Mouse (Mus musculus) CH12.LX (cell line): ENCODE data around the gene Babam2.

Source experiments
- CHD1 ChIP-seq: IDR thresholded peaks from 2 replicates; pipeline ENCODE4 v1.6.1; 2012; ENCODE audit warnings: low read depth, low read length, improper control_type of control experiment, inconsistent platforms
- CHD2 ChIP-seq: IDR thresholded peaks from 2 replicates; pipeline ENCODE4 v1.6.1; 2011; ENCODE audit warnings: low read length, improper control_type of control experiment
- CTCF ChIP-seq, 2 experiments: IDR thresholded peaks in 1 of 2; conservative IDR thresholded peaks in 1 of 2; 2 replicates each; pipeline ENCODE4 v1.5.1; 2011 to 2012; ENCODE audit warnings: low read depth in 2 of 2, low read length in 2 of 2, improper control_type of control experiment in 1 of 2, inconsistent platforms in 1 of 2, mild to moderate bottlenecking in 1 of 2, moderate library complexity in 1 of 2
- ELF1 ChIP-seq: IDR thresholded peaks from 2 replicates; pipeline ENCODE4 v1.6.1; 2014; ENCODE audit warnings: low read depth, mild to moderate bottlenecking, inconsistent platforms, low read length, improper control_type of control experiment
- ETS1 ChIP-seq: conservative IDR thresholded peaks from 2 replicates; pipeline ENCODE4 v1.6.1; 2012; ENCODE audit warnings: low read depth, mild to moderate bottlenecking, inconsistent platforms, low read length, improper control_type of control experiment, moderate library complexity
- HCFC1 ChIP-seq: IDR thresholded peaks from 2 replicates; pipeline ENCODE4 v1.6.1; 2012; ENCODE audit warnings: low read depth, mild to moderate bottlenecking, inconsistent platforms, low read length, improper control_type of control experiment
- MAX ChIP-seq: IDR thresholded peaks from 2 replicates; pipeline ENCODE4 v1.6.1; 2011; ENCODE audit warnings: low read length, improper control_type of control experiment
- UBTF ChIP-seq: IDR thresholded peaks from 2 replicates; pipeline ENCODE4 v1.6.1; 2012; ENCODE audit warnings: low read depth, mild to moderate bottlenecking, inconsistent platforms, low read length, improper control_type of control experiment, moderate library complexity
- ZC3H11A ChIP-seq: IDR thresholded peaks from 2 replicates; pipeline ENCODE4 v1.6.1; 2012; ENCODE audit warnings: low read depth, mild to moderate bottlenecking, inconsistent platforms, low read length, improper control_type of control experiment
- ZNF384 ChIP-seq: IDR thresholded peaks from 2 replicates; pipeline ENCODE4 v1.6.1; 2012; ENCODE audit warnings: low read depth, low read length, improper control_type of control experiment, inconsistent platforms

DNA sequence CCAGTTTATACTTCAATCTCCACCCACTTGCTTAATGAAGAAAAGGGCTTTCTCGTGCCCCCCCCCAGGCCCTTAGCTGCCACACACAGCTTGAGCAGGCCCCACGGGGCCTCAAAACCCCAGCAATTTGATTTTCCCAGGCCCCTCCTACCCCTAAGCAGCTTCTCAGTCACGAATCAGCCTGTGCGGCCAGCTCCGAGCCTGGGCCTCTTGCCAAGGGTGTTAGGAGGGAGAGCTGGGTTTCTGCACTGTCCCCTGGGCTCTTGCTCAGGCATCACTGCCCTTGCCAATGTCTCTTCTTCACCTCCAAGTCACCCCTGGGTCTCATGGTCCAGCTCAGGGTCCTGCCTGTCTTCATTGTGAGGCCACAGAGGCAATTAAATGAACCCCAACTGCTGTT lies 405.0 kb downstream of the Babam2 start:
- TF ChIP-seq CHD1 (no peak), CTCF (conservative IDR thresholded peaks at IDR 0.05 in 1 of 2, IDR thresholded peaks at IDR 0.05 in 1 of 2; ENCODE audit: low read depth in 2 of 2, low read length in 2 of 2) (no peak), ELF1 (no peak), ETS1 (no peak), ZNF384 (no peak), ZC3H11A (no peak), HCFC1 (no peak), CHD2 (no peak), MAX (no peak), UBTF (no peak)
